Mouse (Mus musculus): ENCODE measurements around the gene Herc6.

DNA sequence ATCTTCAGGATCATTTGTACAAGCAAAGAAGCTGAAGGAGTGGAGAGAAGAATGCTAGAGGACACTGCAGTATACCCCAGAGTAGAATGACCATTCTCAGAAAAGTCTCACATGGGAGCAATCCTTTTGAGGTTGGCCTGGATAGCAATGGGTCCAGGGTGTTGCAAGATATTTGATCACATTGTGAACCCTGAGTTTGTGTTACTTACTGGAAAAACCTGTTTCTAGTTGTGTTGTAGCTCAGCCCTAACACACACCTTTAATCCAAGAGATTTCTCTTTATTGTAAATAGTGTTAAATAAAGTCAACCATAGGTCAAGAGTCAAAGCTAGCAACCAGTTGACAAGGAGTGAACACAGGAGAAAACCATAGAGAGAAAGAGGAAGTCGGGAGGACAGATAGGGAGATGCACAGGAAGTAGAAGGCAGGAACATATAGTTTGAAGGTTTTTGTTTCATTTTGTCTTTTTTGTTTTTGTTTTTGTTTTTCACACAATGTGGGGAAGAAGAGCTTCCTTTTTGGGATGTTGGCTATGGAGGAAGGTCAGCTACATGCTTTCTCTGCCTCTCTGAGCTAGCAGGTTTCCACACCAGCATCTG, 39.0 kb upstream of the Herc6 start:
- TF ChIP-seq CTCF (IDR thresholded peaks at IDR 0.05; ENCODE audit: low read depth, low read length) (no peak), POLR2A (IDR thresholded peaks at IDR 0.05; ENCODE audit: borderline replicate concordance, low read depth, low read length) (no peak)

All from bone marrow macrophage, adult 2 months (primary cell).